Mouse (Mus musculus) layer of hippocampus, postnatal 25 days (tissue): Measurements from ENCODE around the gene Urad. TPM values are rescaled to one million over a fixed set of nuclear protein-coding genes. Genes with fewer than 3 reads are reported as not detected.

Experiments
- DNase-seq, 2 experiments: peaks; one replicate each; pipeline ENCODE4 v3.0.0; 2022; ENCODE audit warnings: mixed read lengths in 2 of 2, low spot score in 1 of 2; ENCODE audit errors: extremely low spot score in 1 of 2
- total RNA-seq, 2 experiments: library from RNA; stranded (reverse); gene quantifications; 2 replicates each; pipeline ENCODE4 v1.2.3; 2021

Gene Urad
- total RNA-seq, 2 experiments from 2014 or later = not detected

DNA sequence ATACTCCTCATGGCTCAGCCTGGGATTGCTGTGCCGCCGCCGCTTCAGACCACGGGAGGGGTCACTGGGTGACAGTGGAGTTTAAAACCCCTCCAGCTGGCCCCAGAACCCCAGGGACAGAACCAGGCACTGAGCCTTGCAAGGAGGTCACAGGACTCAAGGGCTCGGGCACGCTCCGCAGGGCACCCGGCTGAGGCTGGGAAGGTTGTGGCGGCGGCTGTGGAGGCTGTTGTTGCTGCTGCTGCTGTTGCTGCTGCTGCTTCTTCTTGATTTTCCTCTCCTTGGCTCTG lies 20.5 kb downstream of the Urad start:
- DNase-seq = no peak

DNA sequence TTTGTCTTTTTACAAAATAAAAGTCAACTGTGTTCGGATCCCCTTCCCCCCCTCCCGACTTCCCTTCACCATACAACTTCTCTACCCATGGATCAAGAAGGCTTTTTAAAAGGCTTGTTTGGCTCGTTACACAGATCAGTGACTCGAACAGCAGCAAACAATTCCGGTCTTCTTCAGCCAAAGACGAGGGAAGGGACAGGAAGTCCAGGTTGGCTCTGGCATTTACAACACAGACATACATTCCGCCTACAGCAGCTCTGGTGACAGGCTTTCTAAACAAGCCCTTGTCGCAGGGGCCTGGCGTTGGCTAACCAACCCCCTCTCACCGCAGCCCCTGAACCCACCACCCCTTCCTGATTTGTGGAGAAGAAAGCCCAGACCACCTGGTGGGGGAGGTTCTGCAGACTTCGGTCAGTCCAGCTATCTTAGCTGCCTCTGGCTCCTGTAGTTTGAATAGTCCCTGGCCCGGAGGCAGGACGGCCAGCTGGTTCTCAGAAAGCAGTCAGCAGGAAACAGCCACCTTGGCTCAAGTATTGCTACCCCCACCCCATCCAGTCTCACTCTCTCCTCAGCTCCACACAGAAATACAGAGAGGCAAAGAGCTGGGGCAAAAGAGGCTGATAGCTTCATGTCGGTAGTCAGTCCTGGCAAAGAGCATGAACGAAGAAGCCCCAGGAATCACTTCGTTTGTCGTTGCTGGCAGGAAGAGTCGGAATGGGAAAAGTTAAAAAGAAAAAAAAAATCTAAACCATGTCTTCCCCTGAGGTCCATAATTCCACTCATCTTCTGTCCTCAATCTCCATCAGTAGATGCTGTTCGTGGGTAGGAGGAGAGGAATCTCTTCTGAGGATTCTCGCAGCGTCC lies 21.1 kb downstream of the Urad start:
- no peak for DNase-seq

DNA sequence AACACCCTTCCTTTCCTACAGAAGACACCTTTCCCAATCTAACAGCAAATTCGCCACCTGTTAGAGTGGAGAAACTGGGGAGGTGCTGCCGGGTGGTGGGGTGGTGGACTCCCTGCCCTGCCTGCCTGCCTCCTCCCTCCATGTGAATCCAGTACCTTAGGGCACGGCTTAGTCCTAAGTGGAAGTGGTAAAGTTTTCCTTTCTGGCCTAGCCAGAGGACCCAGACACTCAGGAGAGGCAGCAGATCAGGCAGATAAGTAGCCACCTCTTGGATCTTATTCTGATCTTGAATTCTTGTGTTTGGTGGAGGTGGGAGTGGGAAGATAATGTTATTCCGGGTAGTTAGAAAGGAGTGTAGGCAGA lies 22.3 kb downstream of the Urad start:
- no peak for DNase-seq

DNA sequence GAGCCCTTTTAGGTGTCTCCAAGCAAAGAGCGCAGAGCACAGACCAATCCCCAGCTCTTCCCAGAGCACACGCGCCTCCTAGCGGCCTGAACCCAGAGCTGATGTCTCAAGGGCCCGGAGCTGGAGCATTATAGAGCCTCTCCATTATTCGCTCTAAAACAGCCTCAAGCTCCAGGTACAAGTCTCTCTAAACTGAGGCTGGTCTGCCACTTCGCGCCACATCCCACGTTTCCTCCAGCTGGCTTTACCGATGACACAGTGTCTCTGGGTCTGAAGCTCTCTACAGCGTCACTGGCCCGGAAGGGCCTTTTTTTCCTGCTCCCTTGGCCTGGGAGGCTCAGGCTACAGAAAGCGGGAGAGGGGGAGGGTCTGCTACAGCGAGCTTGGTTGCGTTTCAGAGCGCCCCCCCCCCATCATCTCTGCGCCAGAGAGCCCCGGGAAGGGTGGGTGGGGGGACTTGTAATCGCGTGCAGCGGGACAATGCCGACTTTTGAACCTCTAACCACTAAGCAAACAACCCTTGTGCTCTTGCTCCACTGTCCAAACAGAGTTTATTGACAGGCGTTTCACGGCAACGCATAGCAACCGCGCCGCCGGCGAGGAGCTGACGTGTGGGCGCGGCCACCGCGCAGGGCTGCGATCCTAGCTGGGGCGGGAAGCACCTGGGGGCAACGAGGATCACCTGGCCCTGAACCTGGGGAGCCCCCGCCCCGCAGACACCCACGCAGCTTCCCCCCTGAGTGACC lies 22.8 kb downstream of the Urad start:
- peak in 1 of 2 experiments; percentile 30 for DNase-seq

DNA sequence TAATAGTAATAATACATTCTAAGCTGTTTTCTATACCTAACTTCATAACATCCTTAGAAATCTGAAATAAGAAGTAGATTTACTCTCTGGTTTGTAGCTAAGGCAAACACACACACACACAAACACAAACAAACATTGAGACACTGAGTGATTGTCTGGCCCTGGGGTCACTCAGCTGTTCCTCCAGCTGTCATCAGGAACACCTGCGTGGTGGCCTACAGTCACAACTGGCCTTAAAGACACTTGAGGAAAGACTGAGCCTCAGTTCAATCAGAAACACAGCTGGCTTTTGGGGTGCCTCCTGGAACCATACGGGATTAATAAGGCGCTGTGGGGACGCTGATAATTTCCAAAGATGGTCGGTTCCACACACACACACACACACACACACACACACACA lies 25.0 kb downstream of the Urad start:
- DNase-seq = no peak

DNA sequence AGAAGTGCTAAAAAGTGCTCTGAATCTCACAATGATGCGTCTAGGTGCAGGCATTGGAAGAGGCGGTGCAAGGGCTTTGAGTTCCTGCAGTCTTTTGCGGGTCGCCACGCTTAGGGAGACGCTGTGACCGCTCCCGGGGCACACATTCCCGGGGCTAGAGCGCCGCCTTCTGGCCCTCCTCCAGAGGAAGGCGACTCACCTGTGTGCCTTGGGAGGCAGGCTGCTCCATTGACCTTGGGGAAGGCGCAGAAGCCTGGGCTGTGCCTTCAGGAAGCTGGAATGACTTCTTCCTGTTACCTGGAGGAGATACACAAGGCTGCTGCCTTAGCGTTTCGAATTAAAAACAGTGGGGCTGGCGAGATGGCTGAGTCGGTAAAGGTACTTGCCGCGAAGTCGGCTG lies 28.1 kb downstream of the Urad start:
- no peak for DNase-seq

DNA sequence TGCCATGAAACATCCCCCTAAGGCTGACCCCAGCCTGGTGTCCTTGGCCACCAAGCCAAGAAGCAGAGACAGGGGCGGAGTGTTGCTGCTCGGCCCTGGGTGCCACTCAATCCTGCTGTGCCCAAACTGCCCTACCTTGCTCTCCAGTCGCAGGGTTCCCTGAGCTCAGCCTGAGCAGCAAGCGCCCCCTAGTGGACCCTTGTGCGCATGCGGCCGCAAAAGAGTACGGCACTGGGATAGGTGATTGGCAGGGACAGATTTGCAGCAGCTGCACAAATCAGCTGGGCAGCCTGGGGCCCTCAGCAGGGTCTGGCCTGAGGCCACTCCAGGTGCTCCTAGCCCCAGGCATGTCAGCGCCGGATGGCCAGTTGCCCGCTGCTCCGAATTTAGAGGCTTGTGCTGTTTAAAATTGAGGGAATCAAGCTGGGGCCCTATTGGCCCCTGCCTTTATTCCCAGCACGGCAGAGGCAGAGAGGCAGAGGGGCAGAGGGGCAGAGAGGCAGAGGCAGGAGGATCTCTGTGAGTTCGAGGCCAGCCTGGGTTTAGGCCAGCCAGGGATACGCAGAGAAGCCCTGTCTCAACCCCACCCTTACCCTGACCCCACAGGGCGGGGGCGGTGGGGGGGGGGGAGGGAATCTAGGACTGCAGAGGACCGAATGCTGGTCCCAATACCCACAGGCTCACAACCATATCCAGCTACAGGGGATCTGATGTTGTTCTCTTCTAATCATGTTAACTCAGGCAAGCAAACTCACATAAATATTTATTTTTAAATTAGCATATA lies 28.9 kb downstream of the Urad start:
- peak in 1 of 2 experiments; percentile 65 for DNase-seq

DNA sequence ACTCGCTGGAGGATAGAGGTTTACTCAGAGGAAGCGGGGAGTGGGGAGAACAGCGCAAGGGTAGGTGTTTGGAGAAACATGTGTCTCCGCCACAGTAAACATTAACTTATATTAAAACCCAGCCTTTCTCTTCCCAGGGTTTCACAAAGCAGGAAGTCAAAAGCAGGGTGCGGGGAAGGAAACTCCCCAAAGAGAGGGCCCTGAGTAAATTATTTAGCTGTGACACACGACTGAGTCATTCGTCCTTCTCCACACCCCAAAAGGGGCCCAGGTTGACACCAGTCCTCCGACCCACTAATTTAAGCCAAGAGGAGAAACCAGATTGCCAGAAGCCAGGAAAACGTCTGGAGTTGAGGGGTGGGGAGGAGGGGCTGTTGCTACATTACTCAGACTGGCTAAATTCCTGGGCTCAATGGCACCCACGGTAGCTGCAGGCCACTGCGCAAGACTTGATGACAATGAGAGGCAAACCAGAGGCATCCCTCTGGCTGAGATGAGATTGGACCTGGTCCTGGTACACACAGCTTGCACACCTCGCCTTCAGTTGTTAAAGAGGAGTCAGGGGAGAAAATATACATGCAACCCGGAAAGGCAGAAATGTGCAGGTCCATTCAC lies 29.6 kb downstream of the Urad start:
- DNase-seq = no peak

DNA sequence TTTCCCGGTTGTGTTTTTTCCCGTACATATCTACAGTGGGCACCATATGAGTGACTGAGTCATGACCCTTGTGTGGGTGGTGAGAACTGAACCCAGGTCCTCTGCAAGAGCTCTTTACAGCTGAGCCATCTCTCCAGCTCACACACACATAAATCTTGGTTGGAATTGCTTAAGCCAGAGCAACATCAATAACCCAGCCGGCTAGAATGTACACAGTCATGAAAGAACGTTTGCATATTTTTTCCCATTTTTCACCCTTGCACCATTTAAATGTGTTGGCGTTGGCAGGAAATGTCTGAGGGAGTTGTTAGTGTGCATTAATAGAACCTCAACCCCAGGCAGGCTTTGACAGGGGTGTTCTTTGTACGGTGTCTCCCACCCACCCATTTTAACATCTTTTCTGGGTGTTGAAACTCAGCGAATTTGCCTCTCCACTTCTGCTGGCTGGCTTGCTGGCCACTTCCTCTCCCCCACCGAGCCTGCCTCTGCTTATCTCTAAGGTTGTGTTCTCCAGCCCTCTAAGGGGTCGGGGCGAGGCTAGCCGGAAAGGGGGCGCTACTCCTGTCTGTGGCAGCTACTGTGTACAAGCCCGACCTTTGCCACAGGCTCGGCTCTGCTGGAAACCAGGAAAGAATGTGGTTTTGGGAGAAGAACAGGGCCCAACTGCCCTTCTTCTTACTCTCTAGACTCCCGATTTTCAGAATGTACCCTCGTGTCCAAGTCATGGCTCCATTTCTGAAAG lies 30.3 kb downstream of the Urad start:
- no peak for DNase-seq

DNA sequence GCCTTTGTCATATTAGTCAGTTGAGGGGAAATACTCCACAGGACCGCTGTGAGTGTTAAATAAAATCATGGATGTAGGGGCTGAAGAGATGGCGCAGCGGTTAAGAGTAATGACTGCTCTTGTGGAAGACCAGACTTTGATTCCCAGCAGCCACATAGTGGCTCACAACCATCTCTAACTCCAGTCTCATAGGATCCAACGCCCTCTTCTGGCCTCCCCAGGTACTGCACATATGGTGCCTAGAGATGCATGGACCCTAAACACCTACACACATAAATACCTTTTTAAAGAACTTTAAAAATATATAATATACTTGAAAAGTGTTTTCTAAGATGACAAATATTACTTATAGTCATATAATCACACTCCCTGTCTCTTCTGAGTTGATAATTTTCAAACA lies 37.9 kb downstream of the Urad start:
- DNase-seq = no peak

DNA sequence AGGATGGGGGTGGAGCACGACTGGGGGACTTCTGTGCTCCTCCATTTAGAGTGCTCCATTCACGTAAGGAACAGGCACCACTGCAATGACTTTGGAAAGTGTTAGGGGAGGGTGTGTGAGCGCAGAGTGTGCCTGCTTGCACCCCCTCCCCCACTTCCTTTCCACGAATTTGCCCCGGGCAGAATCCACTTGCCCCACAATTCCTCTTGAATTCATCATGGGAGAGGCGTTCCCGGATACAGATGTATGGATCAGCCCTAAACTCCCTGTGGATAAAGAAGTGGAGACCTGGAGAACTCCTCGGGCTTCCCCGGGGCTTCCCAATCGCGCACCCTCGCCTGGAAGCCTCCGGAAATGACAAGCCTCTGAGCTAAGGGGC lies 44.7 kb downstream of the Urad start:
- DNase-seq = no peak

DNA sequence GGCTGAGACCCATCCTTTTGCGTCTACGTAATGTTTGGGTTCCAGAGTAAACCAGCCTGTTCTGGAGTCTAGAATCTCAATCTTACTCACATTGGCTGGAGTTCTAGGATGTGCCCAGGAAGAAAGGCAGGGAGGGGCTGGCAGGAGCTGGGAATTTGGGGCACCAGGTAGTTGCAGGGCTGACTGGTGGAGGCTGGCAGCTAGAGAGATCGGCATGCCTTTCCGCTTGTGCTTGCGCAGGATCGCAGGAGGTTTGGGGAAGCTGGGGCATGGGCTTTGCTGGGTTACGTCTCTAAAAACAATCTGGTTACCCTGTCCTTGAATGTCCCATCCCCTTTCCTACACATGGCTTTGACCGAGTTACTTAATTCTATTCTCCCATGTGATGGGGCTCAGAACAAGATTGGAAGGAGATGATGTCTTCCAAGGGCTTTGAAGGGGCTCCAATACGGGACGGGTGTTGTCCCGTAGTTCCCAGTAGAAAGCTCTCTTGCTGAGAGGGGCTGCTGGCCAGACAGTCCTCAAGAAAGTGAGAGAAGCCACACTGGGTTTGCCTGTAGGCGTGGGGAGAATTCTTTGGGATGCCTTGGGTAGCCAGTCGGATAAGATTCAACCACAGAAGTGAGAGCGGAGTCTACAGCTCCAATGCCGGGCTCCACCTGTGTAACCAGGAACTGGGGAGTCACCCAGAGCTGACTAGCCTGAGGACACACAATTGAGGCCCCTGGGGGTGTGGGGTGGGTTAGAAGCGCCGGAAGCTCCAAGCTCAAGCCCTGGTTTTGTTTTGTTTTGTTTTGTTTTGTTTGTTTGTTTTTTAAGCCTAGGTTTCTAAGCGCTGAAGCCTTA lies 45.3 kb downstream of the Urad start:
- no peak for DNase-seq

DNA sequence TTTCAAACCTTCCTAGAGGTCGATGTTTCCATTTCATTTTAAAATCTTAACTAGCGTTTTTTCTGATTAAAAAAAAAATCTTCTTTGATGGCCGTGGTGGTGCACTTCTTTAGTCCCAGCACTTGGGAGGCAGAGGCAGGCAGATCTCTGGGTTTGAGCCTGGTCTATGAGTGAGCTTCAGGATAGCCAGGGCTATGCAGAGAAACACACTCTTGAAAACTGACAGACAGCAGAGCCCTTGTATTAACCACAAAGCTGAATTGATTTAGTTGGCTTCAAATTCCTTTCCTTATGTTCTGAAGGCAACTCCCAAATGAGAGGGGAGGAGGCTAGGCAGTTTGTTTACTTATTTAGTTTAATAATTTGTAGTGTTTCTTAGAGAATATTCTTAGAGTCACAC lies 46.5 kb downstream of the Urad start:
- DNase-seq = no peak

DNA sequence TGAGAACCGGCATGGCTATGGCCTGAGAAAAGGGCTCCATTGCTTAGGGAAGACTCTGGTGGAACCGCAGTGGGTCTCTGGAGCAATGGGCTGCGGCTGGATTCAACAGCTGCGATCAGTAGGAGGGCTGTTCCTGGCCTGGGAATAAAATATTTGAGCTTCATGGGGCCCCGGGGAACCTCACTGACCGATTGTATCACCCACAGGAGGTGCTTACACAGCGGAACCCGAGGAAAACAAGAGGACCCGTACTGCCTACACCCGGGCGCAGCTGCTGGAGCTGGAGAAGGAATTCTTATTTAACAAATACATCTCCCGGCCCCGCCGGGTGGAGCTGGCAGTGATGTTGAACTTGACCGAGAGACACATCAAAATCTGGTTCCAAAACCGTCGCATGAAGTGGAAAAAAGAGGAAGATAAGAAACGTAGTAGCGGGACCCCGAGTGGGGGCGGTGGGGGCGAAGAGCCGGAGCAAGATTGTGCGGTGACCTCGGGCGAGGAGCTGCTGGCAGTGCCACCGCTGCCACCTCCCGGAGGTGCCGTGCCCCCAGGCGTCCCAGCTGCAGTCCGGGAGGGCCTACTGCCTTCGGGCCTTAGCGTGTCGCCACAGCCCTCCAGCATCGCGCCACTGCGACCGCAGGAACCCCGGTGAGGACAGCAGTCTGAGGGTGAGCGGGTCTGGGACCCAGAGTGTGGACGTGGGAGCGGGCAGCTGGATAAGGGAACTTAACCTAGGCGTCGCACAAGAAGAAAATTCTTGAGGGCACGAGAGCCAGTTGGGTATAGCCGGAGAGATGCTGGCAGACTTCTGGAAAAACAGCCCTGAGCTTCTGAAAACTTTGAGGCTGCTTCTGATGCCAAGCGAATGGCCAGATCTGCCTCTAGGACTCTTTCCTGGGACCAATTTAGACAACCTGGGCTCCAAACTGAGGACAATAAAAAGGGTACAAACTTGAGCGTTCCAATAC lies 47.8 kb downstream of the Urad start:
- no peak for DNase-seq

DNA sequence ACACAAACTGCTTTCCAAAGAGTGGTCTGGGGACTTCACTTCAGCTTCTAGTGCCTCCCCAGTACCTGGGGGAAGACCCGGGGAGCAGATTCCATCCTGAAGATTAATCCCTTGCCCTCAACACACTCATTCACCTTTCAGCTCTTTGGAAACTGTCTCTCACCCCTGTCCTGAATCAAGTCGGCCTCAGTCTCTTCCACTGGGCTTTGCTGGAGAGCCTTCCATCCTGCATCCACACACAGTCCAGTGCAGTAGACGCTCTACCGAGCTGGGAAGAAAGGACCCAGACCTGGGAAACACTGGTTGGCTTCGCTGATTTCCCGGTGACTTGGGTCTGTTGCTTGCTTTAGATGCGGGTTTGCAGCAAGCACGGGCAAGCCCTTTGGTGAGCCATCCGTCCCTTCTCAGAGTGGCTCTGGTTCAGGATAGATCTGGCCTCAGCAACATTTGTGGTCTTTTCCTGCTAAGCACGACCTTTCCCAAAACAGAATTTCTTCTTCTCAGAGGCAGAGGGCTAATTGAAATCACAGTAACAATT lies 49.4 kb downstream of the Urad start:
- no peak for DNase-seq

DNA sequence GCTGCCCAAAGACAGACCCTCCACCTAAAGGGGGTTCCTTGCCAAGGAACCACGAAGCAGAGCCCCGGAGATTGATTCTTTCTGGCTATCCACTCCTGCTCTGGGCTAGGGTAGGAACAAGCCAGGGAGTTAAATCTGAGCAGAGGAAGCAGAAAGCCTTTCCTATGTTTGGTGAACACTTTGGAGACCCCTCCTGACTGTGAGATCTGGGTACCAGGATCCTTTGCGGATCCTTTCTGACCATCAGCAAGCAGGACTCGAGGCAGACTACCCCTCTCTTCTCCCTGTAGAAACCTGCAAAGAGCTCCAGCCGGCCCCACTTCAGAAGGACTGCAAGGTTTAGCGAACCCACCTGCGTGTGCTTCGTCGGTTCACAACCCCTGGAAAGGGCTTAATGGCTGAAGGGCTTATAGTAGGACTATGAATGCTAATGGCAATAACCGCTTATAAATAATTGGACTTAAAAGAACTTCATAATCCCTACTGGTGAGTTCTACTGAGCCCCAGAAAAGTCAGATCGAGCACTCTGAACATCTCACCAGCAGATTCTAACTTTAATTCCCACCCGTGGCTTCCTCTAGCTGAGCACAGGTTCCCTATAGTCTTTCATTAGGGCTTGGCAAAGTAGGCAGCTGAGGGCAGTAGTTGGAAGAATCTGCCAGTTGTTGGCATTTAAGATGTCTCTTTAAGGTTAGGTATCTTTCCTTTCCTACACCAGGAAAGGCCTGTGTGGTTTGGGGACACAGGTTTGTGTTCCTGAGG lies 50.0 kb downstream of the Urad start:
- no peak for DNase-seq
